Mouse (Mus musculus) heart, postnatal 4 days (tissue): ENCODE results near the gene Dars. TPM values are rescaled to one million over a fixed set of nuclear protein-coding genes. Genes with fewer than 3 reads are reported as not detected.

Source experiments
- DNase-seq: peaks from one replicate; pipeline ENCODE4 v3.0.0; 2021
- total RNA-seq, 2 experiments: library from RNA; stranded (reverse); gene quantifications; 2 replicates each; pipeline ENCODE4 v1.2.3; 2021

The Dars gene
- total RNA-seq, 2 experiments from 2014 or later: 56.5 to 57.8 TPM

DNA sequence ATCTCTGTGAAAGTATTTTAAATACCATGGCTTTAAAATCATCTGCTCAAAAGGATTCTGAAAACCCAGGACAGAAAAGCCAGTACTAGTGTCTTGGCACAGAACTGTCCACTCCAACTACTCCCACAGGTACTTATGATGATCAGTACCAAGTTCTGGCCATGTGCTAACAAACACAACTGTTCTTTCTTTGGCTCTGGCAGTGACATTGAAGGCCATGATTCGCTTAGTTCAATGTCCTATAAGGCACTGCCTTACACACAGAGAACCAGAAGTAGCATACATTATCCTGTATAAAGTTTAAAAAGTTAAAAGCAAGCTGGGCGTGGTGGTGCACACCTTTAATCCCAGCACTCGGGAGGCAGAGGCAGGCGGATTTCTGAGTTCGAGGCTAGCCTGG lies 6.0 kb downstream of the Dars start:
- no peak for DNase-seq

DNA sequence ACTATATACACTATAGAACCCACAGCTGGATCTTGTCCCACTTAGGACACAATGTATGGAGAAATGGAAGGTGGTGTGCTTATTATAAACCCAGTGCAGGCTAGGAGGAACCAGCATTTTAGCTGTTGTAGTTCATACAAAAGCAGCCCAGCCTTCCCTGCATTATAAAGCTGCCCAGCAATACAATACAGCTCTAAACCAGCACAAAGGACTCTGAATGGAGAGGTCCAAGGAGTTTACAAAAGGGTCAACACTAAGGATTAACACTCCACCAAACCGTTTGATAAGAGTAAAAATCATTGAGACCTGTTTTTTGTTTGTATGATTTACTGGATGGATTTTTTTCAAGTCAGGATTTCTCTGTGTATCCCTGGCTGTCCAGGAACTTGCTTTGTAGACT lies 10.3 kb downstream of the Dars start:
- no peak for DNase-seq

- no peak for DNase-seq
Observed at GRCm38 (mm10) chr1:128405675-128406074, 11.5 kb downstream of the Dars start.

DNA sequence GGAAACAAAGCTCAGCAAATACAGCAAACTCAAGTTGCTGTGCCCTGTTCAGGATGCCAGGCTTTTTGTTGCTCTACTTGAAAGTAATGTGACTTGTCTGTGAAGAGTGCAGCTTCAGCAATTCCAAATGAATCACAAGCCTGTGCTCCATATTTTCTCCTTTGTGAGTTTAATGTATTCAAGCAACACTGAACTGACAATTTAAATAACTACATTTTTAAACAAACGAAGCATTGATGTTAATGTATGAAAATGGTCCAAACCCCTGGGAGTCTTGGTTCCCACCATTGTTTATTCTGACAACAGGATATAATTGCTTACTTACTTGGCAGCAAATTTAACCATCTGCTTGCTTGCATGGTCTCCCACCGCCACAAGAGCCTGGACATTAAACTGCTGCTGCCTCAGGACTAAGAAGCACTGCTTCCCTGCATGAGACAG lies 12.1 kb downstream of the Dars start:
- no peak for DNase-seq

DNA sequence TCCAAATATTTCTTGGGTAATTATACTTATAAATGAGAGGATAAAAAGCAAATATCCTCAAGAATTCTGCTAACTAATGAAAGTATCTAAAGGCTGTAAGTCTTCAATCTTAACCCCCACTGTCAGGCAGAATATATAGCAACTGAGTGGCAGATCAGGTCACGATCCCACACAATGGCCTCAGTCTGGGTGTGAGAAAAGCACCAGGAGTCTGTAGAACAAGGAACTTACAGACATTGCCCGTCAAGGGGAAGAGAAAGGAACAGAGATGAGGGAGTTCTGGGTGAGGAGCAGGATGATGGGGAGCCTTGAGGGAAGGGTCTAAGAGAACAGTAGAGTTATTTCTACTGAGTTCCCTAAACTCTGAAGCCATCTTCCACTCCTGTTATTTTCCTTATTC lies 16.2 kb downstream of the Dars start:
- DNase-seq: no peak

DNA sequence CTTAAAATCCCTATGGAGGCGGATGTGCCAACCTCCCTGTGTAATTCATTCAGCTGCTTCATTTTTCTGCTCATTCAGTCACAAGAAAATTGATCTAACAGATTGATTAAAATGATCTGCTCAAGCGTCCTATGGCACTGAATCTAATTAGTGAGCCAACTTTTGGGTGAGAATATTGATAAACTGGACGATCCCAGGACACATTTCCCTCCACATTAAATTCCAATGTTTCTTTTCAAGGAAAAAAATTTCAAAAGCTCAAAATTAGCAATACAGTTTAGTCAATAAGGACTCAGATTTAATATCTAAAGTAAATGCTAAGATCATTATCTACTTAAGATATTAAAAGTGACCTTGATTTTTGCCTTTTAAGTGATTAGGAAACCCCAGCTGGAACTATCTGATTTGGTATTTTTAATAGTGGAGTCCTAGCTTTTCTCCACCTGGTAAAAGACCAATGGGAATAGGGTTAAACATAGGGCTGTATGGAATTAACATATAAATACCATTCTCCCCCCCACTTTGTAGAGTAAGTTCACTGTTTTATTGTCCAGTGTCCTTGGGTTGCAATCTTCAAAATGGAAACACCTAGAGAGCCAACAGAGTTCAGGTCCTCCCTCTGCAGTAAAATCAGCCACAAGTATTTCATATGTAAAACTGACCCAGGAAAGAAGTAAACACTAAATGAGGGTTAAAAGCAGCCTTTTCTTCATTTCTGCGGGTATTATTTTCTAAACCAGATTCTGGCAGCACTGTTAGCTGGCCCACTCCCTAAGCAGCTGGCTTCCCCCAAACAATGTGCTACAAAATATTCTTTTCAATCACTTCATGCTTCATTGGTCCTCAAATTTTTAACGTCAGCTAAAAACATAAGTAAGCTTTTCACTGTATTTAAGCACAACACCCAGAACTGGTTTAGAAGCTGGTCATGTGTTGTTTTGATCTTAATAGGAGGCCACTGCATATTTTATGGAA lies 16.9 kb downstream of the Dars start:
- DNase-seq: no peak

GRCm38 (mm10) chr1:128398738-128399445 lies 18.3 kb downstream of the Dars start:
- DNase-seq: no peak

GRCm38 (mm10) chr1:128394657-128395056 lies 22.5 kb downstream of the Dars start:
- no peak for DNase-seq

DNA sequence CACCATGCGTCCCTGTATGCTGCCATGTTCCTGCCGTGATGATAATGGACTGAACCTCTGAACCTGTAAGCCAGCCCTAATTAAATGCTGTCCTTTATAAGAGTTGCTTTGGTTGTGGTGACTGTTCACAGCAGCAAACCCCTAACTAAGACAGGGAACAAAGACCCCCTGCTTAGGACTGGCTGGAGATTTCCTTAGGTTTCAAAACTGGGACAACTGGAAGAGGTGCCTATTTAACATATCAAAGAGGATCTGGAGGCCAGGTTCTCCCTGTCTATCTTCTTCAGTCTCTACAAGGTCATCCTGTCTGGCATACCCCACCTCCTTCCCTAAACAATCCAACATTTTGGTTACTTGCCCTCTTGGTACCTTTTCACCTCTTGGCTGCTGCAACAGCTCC lies 24.8 kb downstream of the Dars start:
- DNase-seq: no peak

- DNase-seq: no peak
Observed at GRCm38 (mm10) chr1:128386487-128386886, 30.7 kb downstream of the Dars start.

- DNase-seq: no peak
Observed at GRCm38 (mm10) chr1:128376841-128377240, 40.3 kb downstream of the Dars start.

DNA sequence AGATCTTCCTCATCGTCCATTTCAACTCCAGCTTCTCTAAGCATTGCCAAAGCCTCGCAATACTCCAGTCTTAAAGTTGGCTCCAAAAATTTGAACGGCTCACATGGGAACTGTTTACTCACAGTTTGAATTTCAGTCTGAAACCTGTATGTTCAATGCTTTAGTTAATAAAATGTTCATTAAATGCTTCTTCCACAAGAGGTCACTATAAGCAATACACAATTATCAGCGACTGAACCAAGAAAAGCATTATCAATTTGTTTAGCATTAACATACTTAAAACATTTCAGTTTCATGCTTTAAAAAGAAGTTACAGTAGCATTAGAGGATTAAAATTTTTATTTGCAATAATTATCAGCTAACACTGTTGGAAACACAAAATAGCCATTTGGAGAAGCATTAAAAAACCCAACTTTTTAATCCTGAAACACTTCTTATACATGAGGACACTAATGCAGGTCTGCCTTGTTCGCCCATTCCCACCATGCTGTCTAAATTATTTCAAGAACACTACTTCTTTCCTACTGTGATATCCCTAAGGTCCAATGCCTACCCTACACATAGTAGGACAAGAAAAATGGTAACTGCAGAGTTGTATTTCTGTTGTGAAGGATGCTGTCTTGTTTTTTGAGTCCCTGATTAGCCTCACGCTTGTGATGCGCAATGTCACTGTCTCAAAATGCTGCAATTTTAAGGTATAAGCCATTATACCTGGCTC lies 44.9 kb downstream of the Dars start:
- DNase-seq: no peak

DNA sequence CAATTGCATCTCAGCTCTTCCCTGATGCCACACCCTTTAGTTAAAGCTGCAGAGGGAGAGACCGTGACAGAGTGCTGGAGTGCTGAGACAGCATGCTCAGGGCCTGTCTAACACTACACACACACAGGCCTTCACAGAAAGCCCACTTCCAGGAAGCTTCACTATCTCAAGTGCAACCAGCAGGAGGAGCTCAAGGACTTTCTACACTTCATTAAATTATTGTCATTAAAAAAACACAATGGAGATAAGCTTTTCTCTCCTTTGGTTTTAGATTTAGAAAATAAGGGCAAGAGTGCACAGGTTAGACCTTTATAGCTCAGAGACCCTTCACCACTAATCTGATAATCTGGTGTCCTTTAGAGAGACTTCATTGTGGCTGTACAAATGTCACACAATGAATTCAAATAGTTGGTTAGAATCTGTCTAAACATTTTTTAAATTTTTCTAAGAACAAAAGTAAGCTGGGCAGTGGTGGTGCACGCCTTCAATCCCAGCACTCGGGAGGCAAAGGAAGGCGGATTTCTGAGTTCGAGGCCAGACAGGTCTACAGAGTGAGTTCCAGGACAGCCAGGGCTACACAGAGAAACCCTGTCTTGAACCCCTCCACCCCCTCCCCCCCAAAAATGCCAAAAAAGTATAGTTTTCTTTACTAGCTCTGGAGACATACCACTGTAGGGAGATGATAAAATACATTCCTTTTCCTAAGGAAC lies 48.3 kb downstream of the Dars start:
- DNase-seq: peak; percentile 59

GRCm38 (mm10) chr1:128360601-128361000 lies 56.6 kb downstream of the Dars start:
- no peak for DNase-seq

DNA sequence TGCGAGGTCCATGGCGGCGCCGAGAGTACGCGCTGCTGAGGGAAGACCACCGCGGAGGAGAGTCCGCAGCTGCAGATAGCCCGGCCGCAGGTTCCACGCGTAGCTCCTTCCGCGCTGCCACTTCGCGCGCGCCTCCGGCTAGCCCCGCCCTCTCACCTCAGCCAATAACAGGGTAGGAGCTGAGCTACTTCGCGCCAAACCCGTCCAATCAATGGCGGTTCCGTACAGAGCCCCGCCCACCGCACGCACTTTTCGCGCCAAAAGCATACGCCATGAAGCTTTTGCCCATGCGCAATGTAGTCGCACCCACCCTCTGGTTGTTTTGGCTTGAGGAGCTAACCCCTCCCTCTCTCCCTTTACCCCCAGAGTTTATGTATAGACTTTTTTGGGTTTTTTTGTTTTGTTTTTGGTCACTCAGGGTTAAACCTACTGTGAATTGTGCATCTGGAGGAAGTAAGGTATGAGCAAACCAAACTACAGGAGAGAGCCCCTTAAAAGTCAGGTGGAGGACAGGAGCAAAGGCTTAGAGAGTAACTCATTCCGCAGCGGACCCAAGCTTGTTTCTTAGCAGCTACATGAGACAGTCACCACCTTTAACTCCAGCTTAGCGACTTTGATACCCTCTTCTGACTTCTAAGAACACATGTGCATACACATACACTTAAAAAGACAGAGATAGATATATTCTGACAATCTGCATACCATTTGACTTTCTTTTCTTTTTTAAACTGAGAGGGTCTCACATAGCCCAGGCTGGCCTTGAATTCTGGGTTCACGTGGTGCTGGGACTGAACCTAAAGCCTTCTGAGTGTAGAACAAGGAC lies 57.4 kb downstream of the Dars start, which contains the start of gene Mcm6:
TSS of gene Mcm6 (minus strand) at position 111 of the 823 bp plus-strand sequence.
- peak; percentile 96 for DNase-seq

DNA sequence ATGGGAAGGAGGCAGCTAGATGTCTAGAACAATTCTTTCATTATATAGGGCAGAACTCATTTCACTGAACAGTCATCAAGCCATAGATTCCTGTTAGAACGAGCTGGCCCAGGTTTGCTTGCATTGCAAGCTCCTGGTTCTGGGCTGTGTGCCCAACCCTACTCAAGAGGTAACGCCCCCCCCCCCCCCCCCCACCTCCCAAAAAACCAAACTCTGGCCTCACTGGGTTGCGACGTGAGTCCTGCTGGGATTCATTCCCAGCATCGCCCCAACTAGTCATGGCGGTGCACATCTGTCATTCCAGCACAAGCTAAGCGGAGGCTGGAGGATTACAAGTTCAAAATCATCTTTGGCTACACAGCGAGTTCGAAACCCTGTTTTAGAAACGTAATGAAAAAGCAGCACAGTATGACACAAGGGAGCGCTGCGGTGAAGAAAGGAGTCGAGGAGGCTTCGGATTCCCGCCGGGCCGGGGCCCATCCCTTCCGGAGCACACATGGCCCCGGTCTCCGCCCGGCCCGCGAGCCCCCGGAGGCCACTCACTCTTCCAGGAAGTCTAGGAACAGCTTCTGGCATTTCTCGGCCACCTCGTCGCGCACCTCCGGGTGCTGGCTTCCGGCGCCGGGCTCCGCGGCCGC lies 58.1 kb downstream of the Dars start:
- no peak for DNase-seq

- no peak for DNase-seq
Observed at GRCm38 (mm10) chr1:128358276-128358675, 58.9 kb downstream of the Dars start.

DNA sequence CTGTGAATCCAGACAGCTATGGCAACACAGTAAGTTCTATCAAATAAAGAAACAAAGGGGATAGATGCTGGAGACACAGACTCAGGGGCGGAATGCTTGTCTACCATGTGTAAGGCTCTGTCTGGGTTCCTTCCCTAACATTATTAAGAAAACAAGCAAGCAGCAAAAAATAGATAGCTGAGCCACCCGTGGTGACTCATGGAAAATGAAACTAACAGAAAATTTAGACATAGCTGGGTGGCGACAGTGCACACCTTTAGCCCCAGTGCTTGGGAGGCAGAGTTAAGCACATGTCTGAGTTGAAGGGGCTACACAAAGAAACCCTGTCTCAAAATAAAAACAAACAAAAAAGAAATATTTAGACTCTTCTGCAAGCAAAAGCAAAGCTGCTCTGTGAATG lies 59.7 kb downstream of the Dars start:
- no peak for DNase-seq

DNA sequence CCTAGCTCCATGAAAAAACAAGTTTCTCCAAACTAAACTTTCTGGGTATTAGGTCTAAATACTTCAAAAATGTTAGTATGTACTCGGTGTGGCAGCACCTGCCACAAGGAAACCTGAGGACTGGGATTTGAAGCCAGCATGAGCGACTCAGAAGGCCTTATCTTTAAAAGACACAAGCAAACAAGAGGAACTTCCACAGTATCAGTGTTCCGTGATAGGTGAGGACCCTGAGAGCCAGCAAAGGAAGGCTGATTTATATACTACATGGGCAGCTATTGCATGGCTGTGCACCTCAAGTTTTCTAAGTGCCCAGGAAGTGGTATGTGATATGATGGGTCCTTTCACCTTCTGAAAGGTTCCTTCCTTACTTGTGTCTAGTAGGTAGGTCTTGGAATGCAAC lies 64.1 kb downstream of the Dars start:
- DNase-seq: no peak

DNA sequence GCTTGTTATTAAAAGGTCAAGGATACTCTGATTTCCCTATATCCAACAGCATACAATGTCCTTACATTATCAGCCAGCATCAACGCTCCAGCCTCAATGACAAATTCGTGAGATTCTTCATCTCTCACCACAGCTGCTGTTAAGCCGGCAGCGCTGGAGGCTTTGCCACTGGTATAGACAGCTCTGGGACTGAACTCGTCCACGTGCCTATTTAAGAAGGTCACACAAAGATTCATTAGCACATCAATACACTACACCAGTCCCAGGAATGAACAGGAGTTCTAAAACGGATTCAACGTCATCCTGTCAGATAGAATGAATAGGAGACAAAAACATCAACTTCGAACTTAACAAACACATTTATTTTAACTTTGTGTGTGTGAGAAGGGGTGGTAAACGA lies 72.9 kb downstream of the Dars start:
- DNase-seq: no peak
